Mouse (Mus musculus) midbrain, postnatal 0 days (tissue): ENCODE measurements around the gene Xxylt1. TPM values are rescaled to one million over a fixed set of nuclear protein-coding genes. Genes with fewer than 3 reads are reported as not detected.

ENCODE experiments used
- ATAC-seq: fragments of 200-750 bp; cut with Nextera tagmentation; 2 replicates; pipeline ENCODE4 v1.8.0; 2017; ENCODE audit warnings: moderate number of reproducible peaks, mild to moderate bottlenecking, moderate TSS enrichment, moderate library complexity; ENCODE audit not compliant: low FRiP score
- DNase-seq: peaks from one replicate; pipeline ENCODE4 v3.0.0-alpha.2; 2015; ENCODE audit warnings: low spot score
- H3K27ac ChIP-seq: fragments of 300-500 bp; sonication (generic); 2 replicates; pipeline ENCODE4 v1.5.1; 2014; ENCODE audit warnings: low read depth, mild to moderate bottlenecking, low read length, mixed read lengths
- H3K27me3 ChIP-seq: fragments of 300-500 bp; sonication (generic); 2 replicates; pipeline ENCODE4 v1.6.1; 2014; ENCODE audit warnings: low read length, control low read depth, mixed read lengths; ENCODE audit not compliant: insufficient read depth
- H3K36me3 ChIP-seq: fragments of 300-500 bp; sonication (generic); 2 replicates; pipeline ENCODE4 v1.6.1; 2014; ENCODE audit warnings: low read length, control low read depth, mixed read lengths; ENCODE audit not compliant: insufficient read depth
- H3K4me1 ChIP-seq: fragments of 300-500 bp; sonication (generic); 2 replicates; pipeline ENCODE4 v1.6.1; 2014; ENCODE audit warnings: mild to moderate bottlenecking, control low read depth, antibody characterized with exemption, low read length, mixed read lengths; ENCODE audit not compliant: insufficient read depth
- H3K4me2 ChIP-seq: fragments of 300-500 bp; sonication (generic); 2 replicates; pipeline ENCODE4 v1.6.1; 2014; ENCODE audit warnings: low read depth, mild to moderate bottlenecking, low read length, mixed read lengths; ENCODE audit not compliant: poor library complexity, severe bottlenecking
- H3K4me3 ChIP-seq: fragments of 300-500 bp; sonication (generic); 2 replicates; pipeline ENCODE4 v1.5.1; 2014; ENCODE audit warnings: low read depth, mild to moderate bottlenecking, low read length, moderate library complexity
- H3K9ac ChIP-seq: fragments of 300-500 bp; sonication (generic); replicated peaks from 2 replicates; pipeline ENCODE4 v1.6.1; 2014; ENCODE audit warnings: mild to moderate bottlenecking, low read length, moderate library complexity, mixed read lengths; ENCODE audit not compliant: poor library complexity, severe bottlenecking
- H3K9me3 ChIP-seq: fragments of 300-500 bp; sonication (generic); 2 replicates; pipeline ENCODE4 v1.6.1; 2016; ENCODE audit warnings: low read length, control low read depth
- CTCF ChIP-seq: IDR thresholded peaks from 2 replicates; pipeline ENCODE4 v1.5.1; 2016; ENCODE audit warnings: antibody characterized with exemption, mild to moderate bottlenecking
- WGBS: fragments of 180-500 bp; shearing (Covaris S2); extraction: QIAGEN DNeasy Blood & Tissue Kit; methylation state at CpG from one replicate; pipeline ENCODE4 v1.1.7; 2014; 5-methylcytosine and 5-hydroxymethylcytosine counted together
- polyA plus RNA-seq: library from polyadenylated mRNA; unstranded; fragments of >200 nt; fragmentation: Nextera tagmentation; extraction: Ambion mirVana; gene quantifications from 2 replicates; pipeline ENCODE4 v1.2.1, GENCODE M21; 2015
- total RNA-seq: library from RNA; depleted of rRNA; stranded (reverse); fragments of >200 nt; gene quantifications from 2 replicates; pipeline ENCODE4 v1.2.3, GENCODE M21; 2014

Gene Xxylt1
- total and polyA plus RNA-seq, 2 experiments from 2014 or later, result 18.2 to 34.5 TPM

GRCm38 (mm10) chr16:31037431-31037830, 43.8 kb downstream of the Xxylt1 start:
- TF ChIP-seq CTCF, result no peak
- H3K4me1 ChIP-seq, result no peaks in the 10 kb centered on the region
- H3K27me3 ChIP-seq, result no peaks in the 10 kb centered on the region
- ATAC-seq (no peak), DNase-seq (no peak)
- H3K36me3 ChIP-seq, result no peaks in the 10 kb centered on the region
- H3K9ac ChIP-seq, result no peak overlapping the region
- H3K27ac ChIP-seq, result no peak overlapping the region
- no peak overlapping the region for H3K4me3 ChIP-seq
- H3K4me2 ChIP-seq, result no peak overlapping the region
- H3K9me3 ChIP-seq, result no peaks in the 10 kb centered on the region
- 88% methylated on average over 1 of the region's 1 CpGs for WGBS

- WGBS, result 83% methylated on average over 8 of the region's 8 CpGs
- Histone ChIP-seq H3K4me1 (no peaks in the 10 kb centered on the region), H3K27me3 (no peaks in the 10 kb centered on the region), H3K27ac (no peak overlapping the region), H3K4me2 (no peak overlapping the region), H3K9me3 (no peaks in the 10 kb centered on the region), H3K4me3 (no peak overlapping the region), H3K36me3 (no peaks in the 10 kb centered on the region), H3K9ac (no peak overlapping the region)
- DNase-seq, result no peak
- TF ChIP-seq CTCF, result no peak
- ATAC-seq, result no peak
These were observed 45.5 kb downstream of the Xxylt1 start for GRCm38 (mm10) chr16:31035651-31036245.

- WGBS, result 62% methylated on average over 7 of the region's 7 CpGs
- Histone ChIP-seq H3K27me3 (no peaks in the 10 kb centered on the region), H3K9ac (no peak overlapping the region), H3K9me3 (no peaks in the 10 kb centered on the region), H3K27ac (no peak overlapping the region), H3K36me3 (no peaks in the 10 kb centered on the region), H3K4me1 (no peaks in the 10 kb centered on the region), H3K4me3 (no peak overlapping the region), H3K4me2 (no peak overlapping the region)
- no peak for ATAC-seq
- no peak for TF ChIP-seq CTCF
- no peak for DNase-seq
These were observed 46.0 kb downstream of the Xxylt1 start for GRCm38 (mm10) chr16:31035235-31035634.

- no peaks in the 10 kb centered on the region for H3K9me3 ChIP-seq
- no peaks in the 10 kb centered on the region for H3K36me3 ChIP-seq
- no peak for ATAC-seq
- H3K4me1 ChIP-seq, result no peaks in the 10 kb centered on the region
- H3K27ac ChIP-seq, result no peak overlapping the region; the same call in 1 of the 2 replicates
- H3K4me3 ChIP-seq, result no peak overlapping the region
- TF ChIP-seq CTCF, result no peak
- H3K9ac ChIP-seq, result no peak overlapping the region
- no peak overlapping the region for H3K4me2 ChIP-seq
- DNase-seq, result peak; percentile 29
- WGBS, result 19% methylated on average over 3 of the region's 3 CpGs
- no peaks in the 10 kb centered on the region for H3K27me3 ChIP-seq
These were observed 47.2 kb downstream of the Xxylt1 start for GRCm38 (mm10) chr16:31034051-31034450.

GRCm38 (mm10) chr16:31029739-31030485, 51.3 kb downstream of the Xxylt1 start:
- ATAC-seq (no peak), DNase-seq (no peak)
- WGBS, result 45% methylated on average over 11 of the region's 11 CpGs
- TF ChIP-seq CTCF, result no peak
- H3K4me1 ChIP-seq, result no peaks in the 10 kb centered on the region; the same call in 1 of the 2 replicates
- H3K9ac ChIP-seq, result no peak overlapping the region
- 0 out of 2 replicates have a peak overlapping the region, but pooled peaks have one; percentile 32 for H3K27ac ChIP-seq
- no peak overlapping the region for H3K4me3 ChIP-seq
- H3K36me3 ChIP-seq, result no peaks in the 10 kb centered on the region
- no peaks in the 10 kb centered on the region for H3K9me3 ChIP-seq
- no peaks in the 10 kb centered on the region for H3K27me3 ChIP-seq
- no peak overlapping the region for H3K4me2 ChIP-seq

GRCm38 (mm10) chr16:31027675-31028074, 53.6 kb downstream of the Xxylt1 start:
- no peak overlapping the region for H3K9ac ChIP-seq
- no peak overlapping the region for H3K27ac ChIP-seq
- DNase-seq (no peak), ATAC-seq (no peak)
- no peaks in the 10 kb centered on the region; the same call in 1 of the 2 replicates for H3K4me1 ChIP-seq
- TF ChIP-seq CTCF, result no peak
- no peaks in the 10 kb centered on the region for H3K27me3 ChIP-seq
- no peak overlapping the region for H3K4me3 ChIP-seq
- no peaks in the 10 kb centered on the region for H3K9me3 ChIP-seq
- H3K36me3 ChIP-seq, result no peaks in the 10 kb centered on the region
- H3K4me2 ChIP-seq, result no peak overlapping the region
